Mouse (Mus musculus): Measurements from ENCODE around the gene Cdh3.

The Cdh3 gene

DNA sequence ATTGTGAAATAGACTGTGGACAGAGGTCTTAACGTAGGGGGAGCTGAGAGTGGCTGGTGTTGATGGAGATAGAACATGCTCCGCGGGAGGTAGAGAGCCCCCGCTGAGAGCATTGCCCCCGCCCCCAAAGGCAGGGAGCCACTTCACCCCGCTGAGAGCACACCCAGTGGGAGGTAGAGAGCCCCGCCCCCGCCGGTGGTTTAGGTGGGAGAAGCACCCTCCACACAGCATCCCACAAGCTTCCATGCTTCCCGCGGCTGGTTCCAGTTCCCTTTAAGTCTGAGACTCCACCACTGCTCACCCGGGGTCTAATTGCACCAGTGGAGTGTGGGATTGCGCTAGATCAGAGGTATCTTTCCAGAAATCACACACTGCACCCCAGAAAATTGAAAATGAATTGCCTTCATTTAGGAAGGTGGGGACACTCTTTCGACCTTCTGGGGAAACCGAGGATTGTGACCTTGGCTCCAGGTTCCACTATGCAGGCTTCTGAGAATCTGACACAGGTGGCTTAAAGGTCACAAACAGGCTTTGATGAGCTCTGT lies 96.0 kb downstream of the Cdh3 start:
- no peak for DNase-seq (ENCODE audit: low spot score in 2 of 2)

Measured in spleen, postnatal 14 days (tissue).